Mouse (Mus musculus) megakaryocyte, embryonic 14.5 days (primary cell): ENCODE data around the gene Fam178b.

Experiments used
- FLI1 ChIP-seq: IDR thresholded peaks from 2 replicates; pipeline ENCODE4 v1.6.1; 2012; ENCODE audit warnings: low read length, inconsistent platforms, mixed read lengths
- GATA1 ChIP-seq: IDR thresholded peaks from 3 replicates; pipeline ENCODE4 v1.6.1; 2012; ENCODE audit warnings: mixed read lengths, low read length, inconsistent platforms, borderline replicate concordance

DNA sequence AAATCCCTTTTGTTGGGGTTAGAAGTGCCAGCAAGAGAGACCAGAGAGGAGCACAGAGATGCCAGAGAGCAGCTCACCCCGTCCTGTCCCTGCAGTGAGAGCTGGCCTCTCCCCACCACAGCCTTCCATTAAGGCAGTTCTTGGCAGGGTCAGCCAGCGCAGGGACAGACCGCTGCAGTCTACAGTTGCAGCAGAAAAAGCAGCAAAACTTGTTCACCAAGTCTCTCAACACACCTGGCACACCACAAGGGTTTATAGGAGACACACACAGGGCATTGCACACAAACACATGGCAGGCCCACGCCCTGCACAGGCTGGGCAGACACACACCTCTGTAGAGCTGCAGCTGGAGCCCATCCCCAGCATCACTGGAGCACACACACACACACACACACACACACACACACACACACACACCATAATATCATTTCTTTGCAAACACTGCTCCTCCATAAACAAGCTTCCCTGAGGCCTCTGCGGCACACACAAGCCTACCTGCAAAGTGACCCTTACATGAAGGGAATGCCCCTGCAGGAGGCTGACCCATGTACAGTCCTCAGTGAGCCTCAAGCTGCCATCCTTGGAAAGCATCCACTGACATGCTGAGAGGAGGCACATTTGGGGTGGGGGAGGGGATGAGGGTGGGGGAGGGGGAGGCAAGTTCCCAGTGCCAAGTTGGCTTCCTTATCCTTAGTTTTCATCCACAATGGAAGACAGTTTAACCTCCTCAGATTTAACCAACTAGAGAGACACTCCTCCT, 108.6 kb downstream of the Fam178b start:
- TF ChIP-seq GATA1 (no peak), FLI1 (no peak)
